Mouse (Mus musculus) right cerebral cortex, adult 18-20 months (tissue): ENCODE measurements at regions not wholly inside any gene's neighbourhood (a gene's known extent, or its start where the extent isn't known, plus 50 kb on each side); places are given as distances from the start of the nearest gene placed in this dataset.
"Not testable (repeated sequence)": the region's sequence is repeated elsewhere in the genome, so short reads cannot be mapped to it uniquely, and the experiment has no call there.

Source experiments
- DNase-seq: peaks from one replicate; pipeline ENCODE4 v3.0.0; 2022; ENCODE audit warnings: mixed read lengths

- no peak for DNase-seq
Observed at GRCm38 (mm10) chr9:98091105-98091504, 58.1 kb upstream of the Clstn2 start.

- no peak for DNase-seq
Observed at GRCm38 (mm10) chr9:98095064-98095790, 62.2 kb upstream of the Clstn2 start.

- DNase-seq, result no peak
Observed at GRCm38 (mm10) chr9:98123390-98123789, 90.4 kb upstream of the Clstn2 start.

- no peak for DNase-seq
Observed at GRCm38 (mm10) chr9:98129596-98129995, 96.6 kb upstream of the Clstn2 start.

- peak; percentile 88 for DNase-seq
Observed at GRCm38 (mm10) chr9:98130849-98131248, 97.9 kb upstream of the Clstn2 start.

- DNase-seq, result no peak
Observed at GRCm38 (mm10) chr9:98140546-98140945, 107.6 kb upstream of the Clstn2 start.

GRCm38 (mm10) chr9:98142121-98142520, 109.1 kb upstream of the Clstn2 start:
- DNase-seq, result no peak

- no peak for DNase-seq
Observed at GRCm38 (mm10) chr9:98146901-98147300, 113.9 kb upstream of the Clstn2 start.

GRCm38 (mm10) chr9:98158421-98158820, 125.4 kb upstream of the Clstn2 start:
- peak; percentile 38 for DNase-seq

- DNase-seq, result no peak
Observed at GRCm38 (mm10) chr9:98164489-98164888, 122.7 kb upstream of the Nmnat3 start.

GRCm38 (mm10) chr9:98174056-98174455, 113.2 kb upstream of the Nmnat3 start:
- DNase-seq, result no peak

- no peak for DNase-seq
Observed at GRCm38 (mm10) chr9:98176701-98177380, 110.4 kb upstream of the Nmnat3 start.

GRCm38 (mm10) chr9:98180766-98181165, 106.5 kb upstream of the Nmnat3 start:
- DNase-seq, result no peak

- DNase-seq, result no peak
Observed at GRCm38 (mm10) chr9:98186757-98187300, 100.4 kb upstream of the Nmnat3 start.

- DNase-seq, result peak; percentile 68
Observed at GRCm38 (mm10) chr9:98194356-98194755, 92.9 kb upstream of the Nmnat3 start.

GRCm38 (mm10) chr9:98218824-98219223, 68.4 kb upstream of the Nmnat3 start:
- no peak for DNase-seq

GRCm38 (mm10) chr9:98220367-98220766, 66.9 kb upstream of the Nmnat3 start:
- DNase-seq, result no peak

GRCm38 (mm10) chr9:98221766-98222165, 65.5 kb upstream of the Nmnat3 start:
- DNase-seq, result no peak

GRCm38 (mm10) chr9:98228226-98228625, 59.0 kb upstream of the Nmnat3 start:
- no peak for DNase-seq

- DNase-seq, result no peak
Observed at GRCm38 (mm10) chr9:98228907-98229306, 58.3 kb upstream of the Nmnat3 start.

GRCm38 (mm10) chr9:98234731-98235130, 52.5 kb upstream of the Nmnat3 start:
- not testable (repeated sequence) for DNase-seq
